Mouse (Mus musculus) left cerebral cortex, adult 8-10 months (tissue): Measurements from ENCODE around the gene Ccm2. TPM values are rescaled to one million over a fixed set of nuclear protein-coding genes. Genes with fewer than 3 reads are reported as not detected.

Experiments used
- DNase-seq, 2 experiments: peaks; one replicate each; pipeline ENCODE4 v3.0.0; 2022; ENCODE audit warnings: low spot score in 2 of 2
- total RNA-seq, 4 experiments: library from RNA; stranded (reverse); gene quantifications; 2 replicates each; pipeline ENCODE4 v1.2.4; 2022

Gene Ccm2
- total RNA-seq, 4 experiments from 2014 or later: 60.8 to 79.1 (median 71.2) TPM

DNA sequence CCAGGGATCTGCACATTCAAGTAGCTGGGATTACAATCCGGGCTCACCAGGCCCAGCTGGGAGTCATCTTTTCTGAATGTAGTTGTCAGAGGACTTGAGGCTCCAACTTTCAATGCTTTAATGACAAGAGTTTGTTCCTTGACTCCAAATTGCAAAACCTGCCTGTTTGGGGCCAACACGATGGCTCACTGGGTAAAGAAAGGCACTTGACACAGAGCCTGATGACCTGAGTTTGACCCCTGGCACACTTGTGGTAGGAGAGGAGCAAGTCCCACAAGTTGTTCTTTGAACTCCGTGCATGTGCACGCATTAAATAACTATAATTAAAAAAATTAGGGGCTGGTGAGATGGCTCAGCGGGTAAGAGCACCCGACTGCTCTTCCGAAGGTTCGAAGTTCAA lies 16.7 kb upstream of the Ccm2 start:
- no peak for DNase-seq

DNA sequence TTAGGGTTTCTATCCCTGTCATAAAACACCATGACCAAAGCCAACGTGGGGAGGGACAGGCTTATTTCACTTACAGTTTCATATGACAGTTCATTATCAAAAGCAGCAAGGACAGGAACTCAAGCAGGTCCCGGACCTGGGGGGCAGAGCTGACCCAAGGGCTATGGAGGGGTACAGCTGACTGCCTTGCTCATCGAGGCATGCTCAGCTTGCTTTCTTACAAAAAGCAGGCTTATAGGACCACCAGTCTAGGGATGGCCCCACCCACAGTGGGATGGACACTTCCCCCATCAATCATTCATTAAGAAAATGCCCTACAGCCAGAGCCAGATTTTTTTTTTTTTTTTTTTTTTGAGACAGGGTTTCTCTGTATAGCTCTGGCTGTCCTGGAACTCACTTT lies 15.9 kb upstream of the Ccm2 start:
- DNase-seq: no peak

DNA sequence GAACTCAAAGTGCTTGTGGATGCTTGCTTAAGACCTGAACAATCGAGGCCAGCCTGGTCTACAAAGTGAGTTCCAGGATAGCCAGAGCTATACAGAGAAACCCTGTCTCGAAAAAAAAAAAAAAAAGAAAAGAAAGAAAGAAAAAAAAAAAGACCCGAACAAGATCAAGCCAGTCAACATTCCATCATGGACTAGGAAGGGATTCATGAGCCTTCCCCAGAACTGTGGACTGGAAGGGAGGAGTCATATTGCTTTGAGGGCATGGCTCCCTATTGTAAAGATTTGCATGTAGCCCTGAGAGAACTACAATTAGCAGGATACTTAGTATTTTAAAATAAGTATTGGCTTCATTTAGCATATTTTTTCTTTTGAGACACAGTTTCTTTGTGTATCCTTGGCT lies 2.0 kb upstream of the Ccm2 start:
- no peak for DNase-seq

DNA sequence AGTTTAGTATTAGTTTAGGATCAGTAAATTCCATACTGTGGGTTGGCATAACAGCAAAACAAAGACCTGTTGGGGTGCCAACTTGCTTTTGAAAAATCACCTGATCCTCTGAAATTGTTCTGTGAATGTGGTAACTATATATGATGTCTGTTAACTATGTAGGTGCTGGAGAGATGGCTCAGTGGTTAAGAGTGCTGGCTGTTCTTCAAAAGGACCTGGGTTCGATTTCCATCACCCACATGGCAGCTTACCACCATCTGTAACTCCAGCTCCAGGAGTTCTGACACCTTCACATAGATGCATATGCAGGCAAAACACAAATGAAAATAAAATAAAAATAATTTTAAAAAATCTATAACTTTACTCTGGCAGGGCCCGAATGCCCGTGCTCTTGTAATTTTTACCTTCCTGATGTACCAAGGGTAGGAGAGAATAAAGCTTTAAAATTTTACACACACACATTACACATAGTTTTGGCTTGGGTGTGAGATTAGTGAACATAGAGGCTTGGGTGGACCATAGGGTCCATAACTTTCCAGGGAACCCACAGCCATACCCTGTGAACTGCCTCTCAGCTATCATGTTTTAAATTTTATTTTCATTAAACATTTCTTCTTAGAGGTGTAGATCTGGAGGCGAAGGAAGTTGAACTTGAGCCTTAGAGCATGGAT lies 1.4 kb upstream of the Ccm2 start:
- DNase-seq: no peak

GRCm38 (mm10) chr11:6545857-6546192 lies 862 bp upstream of the Ccm2 start:
- no peak for DNase-seq

- DNase-seq: peak; percentile 36 to 37
Measured at GRCm38 (mm10) chr11:6547037-6547680, 472 bp downstream of the Ccm2 start.

DNA sequence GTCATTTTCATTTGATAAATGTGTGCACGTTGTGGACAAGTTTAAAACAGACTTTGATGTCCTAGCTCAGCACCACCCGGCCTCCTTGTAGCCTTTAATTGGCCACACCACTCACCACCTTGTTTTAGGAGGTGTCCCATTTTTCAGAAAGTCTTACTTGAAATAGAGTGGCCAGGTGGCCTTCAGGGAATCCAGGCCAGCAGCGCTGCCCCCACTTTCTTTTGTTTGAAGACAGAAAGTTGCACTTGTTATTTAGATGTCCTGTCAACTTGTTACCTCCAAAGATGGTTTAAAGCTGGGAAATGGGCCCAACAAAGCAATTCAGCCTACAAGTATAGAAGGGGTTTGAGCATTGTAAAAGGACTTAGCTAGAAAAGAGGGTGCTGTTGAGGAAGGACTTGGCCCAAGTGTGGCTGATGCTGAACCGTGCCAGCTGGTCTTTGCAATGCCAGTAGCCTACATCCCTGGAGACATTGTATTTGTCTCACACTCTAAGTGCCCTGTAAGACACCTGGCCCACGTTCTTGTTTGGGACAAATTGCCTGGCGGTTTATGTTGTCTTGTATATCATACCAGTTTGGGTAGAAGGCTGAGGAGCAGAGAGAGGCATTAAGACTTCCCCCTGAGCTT lies 1.1 kb downstream of the Ccm2 start:
- no peak for DNase-seq

DNA sequence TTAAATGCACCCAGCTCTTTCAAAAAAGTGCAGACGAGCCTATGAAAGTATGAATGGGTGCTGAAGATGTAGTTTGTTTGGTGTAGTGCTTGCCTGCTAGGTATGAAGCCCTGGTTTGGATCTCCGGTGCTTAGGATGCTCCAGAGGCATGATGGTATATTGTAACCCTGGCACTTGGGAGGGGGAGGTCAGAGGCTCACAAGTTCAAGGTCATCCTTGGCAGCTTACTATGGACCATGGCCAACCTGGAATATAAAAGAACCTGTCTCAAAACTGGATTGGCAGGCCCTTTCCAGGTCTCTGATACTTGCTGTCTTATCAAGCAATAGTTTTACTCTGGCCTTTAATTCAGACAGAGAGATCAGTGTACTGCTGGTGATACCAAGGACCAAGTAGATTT lies 3.1 kb downstream of the Ccm2 start:
- no peak for DNase-seq

DNA sequence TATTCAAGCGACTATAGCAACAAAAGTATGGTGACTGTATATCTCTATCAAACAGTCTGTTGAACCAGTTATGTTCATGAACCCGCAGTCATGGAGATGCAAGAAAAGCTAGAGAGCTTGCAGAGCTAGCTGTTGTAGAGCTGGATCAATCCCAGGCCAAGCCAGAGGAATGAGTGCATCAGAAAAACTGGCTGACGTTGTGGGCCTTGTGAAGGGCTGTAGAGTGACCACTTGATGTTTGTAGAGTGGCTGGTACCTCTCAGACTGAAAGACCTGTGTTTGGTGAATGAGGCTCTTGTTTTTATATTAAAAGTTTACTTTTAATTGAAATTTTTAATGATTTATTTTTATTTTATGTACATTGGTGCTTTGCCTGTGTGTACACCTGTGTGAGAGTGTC lies 3.5 kb downstream of the Ccm2 start:
- DNase-seq: no peak

- no peak for DNase-seq
Measured at GRCm38 (mm10) chr11:6558234-6558633, 11.5 kb downstream of the Ccm2 start.

DNA sequence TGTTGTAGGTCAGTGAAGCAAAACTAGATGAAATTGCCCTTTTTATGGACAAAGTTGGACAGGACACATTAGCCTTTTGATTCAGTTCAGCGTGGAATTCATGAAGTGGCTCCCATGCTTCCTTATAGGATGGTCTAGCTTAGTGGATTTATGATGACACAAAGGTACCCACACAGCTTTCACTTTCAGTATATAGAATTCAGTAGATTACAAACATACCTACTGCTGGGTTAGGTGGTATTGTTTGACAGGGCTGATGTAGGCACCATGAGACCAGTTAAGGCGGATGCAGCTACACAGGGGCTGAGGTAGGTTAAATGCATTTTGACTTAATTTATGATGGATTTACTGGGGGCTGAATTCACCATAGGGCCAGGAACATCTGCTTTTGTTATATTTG lies 13.3 kb downstream of the Ccm2 start:
- DNase-seq: no peak

DNA sequence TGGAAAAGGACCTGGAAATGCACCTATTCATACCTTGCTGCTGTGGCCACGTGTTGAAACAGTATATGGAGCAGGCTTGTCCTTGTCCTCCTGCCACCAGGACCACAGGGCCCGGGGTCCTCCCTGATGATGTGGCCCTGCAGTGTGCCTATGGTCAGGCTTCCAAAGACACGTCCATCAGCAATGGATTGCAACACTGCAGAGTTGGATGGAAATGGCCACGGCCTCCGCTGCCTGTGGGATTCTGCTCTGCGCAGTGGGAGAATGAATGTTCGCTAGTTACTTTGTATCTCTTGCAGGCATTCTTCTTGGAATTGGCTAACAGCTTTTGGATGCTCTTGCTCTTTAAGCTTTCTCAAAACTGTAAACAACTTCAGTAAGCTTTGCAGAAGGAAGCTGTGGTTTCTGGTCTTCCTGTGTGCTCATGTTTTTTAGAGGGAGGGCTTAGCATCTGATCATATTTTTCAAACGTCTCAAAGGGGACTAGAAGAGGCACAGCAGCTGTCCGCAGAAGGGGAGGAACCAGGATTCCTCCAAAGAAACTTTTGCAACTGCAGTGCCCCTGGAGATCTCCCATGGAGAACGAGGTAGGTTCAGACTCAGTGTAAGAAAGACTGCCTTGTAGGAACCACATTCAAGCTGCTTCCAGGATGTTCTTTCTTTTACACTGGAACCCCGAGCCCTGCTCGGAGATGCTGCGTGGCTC lies 14.1 kb downstream of the Ccm2 start:
- DNase-seq: no peak

GRCm38 (mm10) chr11:6561474-6561873 lies 14.8 kb downstream of the Ccm2 start:
- no peak for DNase-seq

DNA sequence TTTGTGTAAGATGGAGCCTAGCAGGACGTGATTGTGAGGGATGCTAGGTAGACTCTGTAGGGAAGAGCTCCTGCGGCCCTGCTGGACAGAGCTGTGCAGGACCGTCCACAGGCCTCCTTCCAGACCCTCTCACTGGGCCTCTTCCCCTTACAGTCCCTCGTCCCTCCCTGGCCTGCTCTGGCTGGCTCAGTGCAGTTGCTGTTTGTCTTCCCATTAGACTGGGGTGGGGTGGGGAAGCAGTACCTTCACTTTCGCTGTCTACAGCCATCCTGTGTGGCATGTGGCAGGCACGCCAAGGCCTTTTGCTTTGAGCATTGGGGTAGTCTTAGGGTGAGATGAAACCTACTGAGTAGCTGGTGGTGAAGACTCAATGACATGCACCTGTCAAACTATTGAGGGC lies 15.7 kb downstream of the Ccm2 start:
- DNase-seq: no peak

DNA sequence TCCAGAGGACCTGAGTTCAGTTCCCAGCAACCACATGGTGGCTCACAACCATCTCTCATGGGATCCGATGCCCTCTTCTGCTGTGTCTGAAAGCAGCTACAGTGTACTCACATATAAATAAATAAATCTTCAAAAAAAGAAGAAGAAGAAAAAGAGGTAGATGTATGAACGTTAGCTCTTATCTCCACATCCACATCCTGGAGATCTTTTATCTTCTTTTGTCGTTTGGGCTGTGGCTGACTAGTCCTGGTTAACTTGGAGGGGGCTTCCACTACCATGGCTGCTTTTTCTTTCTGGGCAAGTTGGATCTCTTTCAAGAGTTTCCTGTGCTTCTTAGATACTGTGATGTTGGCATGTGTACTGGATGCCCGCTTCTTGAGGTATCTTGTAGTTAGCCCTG lies 16.5 kb downstream of the Ccm2 start:
- no peak for DNase-seq

DNA sequence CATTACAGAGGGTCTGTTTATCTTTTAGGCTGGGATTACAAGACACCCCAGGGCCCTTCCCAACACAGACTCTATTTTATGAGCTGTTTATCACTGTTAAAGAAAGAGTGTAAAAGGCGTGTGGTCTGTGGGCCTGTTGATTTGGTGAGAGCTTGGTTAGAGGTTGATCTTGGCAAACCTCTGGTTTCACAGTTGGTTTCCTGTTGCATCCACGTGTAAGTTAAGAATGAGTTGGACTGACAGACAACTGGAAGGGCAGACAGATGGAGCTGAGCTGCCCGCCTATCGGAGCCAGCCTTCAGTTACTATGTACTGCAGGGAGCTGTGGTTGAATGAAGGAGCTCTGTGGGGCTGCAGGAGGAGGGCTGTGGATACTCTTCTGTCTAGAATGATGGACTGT lies 19.8 kb downstream of the Ccm2 start:
- no peak for DNase-seq

GRCm38 (mm10) chr11:6567951-6568350 lies 21.3 kb downstream of the Ccm2 start:
- no peak for DNase-seq

DNA sequence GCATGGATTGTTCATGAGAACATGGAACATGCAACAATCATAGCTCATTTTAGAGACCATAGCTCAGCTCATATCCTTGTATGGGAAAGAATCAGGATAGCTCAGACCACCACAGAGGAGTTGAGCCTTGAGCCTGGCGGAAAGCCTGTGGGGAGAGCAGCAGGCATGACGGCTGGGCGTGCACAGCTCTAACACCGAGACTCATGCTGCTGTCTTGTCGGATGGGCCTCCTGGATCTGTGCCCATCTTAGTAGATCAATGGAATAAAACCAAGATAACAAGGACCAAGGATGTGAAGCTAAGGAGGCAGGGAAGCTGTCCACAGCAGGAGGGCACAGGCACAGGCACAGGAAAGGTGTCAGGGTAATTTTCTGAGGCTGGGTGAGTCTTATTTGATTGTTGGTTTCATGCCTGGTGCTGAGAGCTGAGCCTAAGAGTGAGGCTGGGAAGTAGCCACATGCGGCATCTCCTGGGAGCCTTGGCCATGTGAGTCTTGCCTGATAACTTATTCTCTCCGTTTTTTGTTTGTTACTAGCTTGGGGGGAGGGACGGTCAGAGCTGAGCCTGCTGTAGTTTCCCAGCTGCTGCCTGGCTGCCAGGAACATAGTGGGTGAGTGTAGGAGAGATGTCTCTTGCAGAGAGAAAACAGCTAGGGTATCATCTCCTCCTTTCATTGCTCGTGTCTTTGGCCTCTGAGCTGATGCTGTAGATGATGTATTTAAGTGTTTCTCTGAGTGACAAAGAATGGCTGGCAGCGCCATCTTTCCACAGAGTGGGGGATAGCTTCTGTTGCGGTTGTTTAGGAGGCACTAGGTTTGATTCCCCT lies 22.1 kb downstream of the Ccm2 start:
- DNase-seq: peak in 1 of 2 experiments; percentile 29

DNA sequence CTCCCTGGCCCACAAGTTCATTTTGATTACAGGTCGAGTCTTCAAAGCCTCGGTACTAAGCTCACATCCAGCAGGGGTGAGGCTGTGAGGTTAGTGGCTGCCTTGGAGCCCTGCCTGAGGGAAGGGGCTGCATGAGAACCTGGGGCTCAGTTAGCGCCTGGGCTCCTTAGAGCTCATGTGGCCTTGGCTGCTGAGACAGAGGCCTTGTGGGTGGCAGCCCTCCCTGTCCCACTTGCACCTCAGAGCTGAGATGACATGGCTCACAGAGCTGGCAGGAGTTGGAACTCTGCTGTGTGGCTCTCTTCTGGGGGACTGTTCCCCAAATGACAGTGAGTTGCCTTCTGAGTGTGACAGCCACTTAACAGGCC lies 22.7 kb downstream of the Ccm2 start:
- no peak for DNase-seq

GRCm38 (mm10) chr11:6576151-6576550 lies 29.5 kb downstream of the Ccm2 start:
- no peak for DNase-seq

- no peak for DNase-seq
Measured at GRCm38 (mm10) chr11:6579361-6579760, 32.7 kb downstream of the Ccm2 start.
